Mouse (Mus musculus) embryonic fibroblast, embryonic 13.5 days (primary cell): ENCODE results near the gene Slc2a6.

ENCODE experiments used
- CTCF ChIP-seq: IDR thresholded peaks from 2 replicates; pipeline ENCODE4 v1.5.1; 2011; ENCODE audit warnings: mild to moderate bottlenecking, control low read depth, low read length, moderate library complexity, borderline replicate concordance; ENCODE audit not compliant: insufficient read depth
- POLR2A ChIP-seq: IDR thresholded peaks from 2 replicates; pipeline ENCODE4 v1.6.1; 2011; ENCODE audit warnings: low read depth, mild to moderate bottlenecking, control low read depth, low read length, moderate library complexity

GRCm38 (mm10) chr2:27073407-27073806 lies 45.6 kb upstream of the Slc2a6 start:
- TF ChIP-seq CTCF (no peak), POLR2A (no peak)
